Mouse (Mus musculus) kidney, adult 11 months (tissue): ENCODE measurements around the gene D630039A03Rik.

Experiments used
- DNase-seq: peaks from one replicate; pipeline ENCODE4 v3.0.0; 2022

D630039A03Rik gene

GRCm38 (mm10) chr4:57916201-57916661 lies at the start of gene D630039A03Rik:
Gene D630039A03Rik (minus strand): TSS chr4:57916297.
- peak; percentile 78 for DNase-seq

DNA sequence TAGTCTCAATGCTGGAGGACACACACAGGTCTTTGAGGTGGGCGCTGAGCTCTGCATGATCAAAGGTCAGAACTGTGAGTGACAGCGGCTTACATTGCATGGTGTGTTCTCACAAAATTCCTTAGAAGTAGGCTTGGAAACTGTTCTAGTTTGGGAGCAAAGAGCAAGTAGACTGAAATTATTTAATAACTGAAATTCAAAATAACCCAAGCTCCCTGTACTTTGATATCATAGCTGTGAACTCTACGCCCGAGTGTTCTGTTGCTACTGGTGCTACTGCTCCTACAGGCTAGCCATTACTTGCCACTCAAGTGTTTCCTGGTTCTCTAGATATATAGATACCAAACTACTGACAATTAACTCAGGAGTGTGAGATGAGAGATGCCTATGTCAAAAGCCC lies 49.4 kb upstream of the D630039A03Rik start:
- DNase-seq: no peak

- DNase-seq: no peak
These were observed 48.0 kb upstream of the D630039A03Rik start for GRCm38 (mm10) chr4:57964143-57964542.

DNA sequence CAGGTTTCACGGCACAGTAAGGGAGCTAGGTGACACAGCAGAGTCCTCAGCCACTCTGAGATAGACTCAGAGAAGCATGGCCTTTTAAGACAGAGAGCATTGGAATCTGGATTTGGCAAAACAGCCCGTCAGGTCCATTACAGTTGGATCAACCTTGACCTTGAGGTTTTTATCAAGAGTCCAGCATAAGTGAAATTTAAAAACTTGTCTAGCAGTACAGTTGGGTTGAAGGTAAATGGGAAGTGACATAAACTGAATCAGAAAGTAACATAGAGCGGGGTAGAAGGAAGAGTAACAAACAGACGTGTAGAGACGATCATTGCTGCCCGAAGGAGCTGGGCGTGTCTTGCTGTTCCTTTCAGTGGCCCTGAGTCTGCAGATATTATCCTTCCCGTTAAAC lies 43.0 kb upstream of the D630039A03Rik start:
- DNase-seq: no peak

GRCm38 (mm10) chr4:57958098-57958497 lies 42.0 kb upstream of the D630039A03Rik start:
- no peak for DNase-seq

DNA sequence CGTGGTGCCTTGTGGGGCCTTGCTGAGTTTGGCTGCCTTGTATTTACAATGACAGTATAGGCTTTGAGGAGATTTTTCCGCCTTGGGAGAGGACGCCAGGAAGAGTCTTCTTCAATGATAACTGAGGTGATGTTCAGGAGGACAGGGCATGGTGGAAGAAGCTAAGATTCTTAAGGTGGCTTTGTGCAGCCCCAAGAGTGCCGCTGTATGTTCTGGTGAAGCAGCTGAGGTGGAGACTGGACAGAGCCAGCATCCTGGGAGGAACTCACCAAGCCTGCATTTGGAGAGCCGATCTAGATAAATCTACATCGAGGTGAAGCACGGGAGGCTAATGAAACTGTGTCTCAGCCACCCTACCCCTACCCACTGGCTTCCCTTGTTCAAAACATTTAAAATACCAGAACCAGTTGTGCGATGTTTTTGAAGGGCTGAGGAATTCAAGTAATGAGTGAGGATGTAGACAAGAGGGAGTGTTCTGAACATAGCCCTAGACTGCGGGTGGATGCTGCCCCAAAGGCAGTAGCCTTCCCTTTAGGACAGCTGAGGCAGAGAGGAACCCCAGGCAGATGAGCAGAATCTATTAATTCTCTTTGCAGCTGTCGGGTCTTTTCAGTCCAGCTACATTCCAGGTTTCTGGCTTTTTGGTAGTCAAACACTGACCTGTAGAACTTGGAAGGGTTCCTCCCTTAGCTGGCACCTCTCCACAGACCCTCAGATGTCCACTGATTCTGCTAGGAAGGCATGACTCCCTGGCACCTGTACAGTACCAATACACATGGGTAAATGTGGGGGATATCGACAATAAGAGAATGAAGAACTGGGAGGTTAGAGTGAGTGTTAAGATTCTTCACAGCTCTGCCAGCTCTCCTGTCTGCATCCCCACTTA lies 41.3 kb upstream of the D630039A03Rik start:
- no peak for DNase-seq

GRCm38 (mm10) chr4:57956029-57956960 lies 40.2 kb upstream of the D630039A03Rik start, which contains the start of gene Txn1:
Gene Txn1 (minus strand): TSS chr4:57956411.
- DNase-seq: peak; percentile 98

GRCm38 (mm10) chr4:57955544-57955958 lies 39.5 kb upstream of the D630039A03Rik start:
- peak; percentile 78 for DNase-seq

- peak; percentile 19 for DNase-seq
These were observed 38.9 kb upstream of the D630039A03Rik start for GRCm38 (mm10) chr4:57954991-57955390.

DNA sequence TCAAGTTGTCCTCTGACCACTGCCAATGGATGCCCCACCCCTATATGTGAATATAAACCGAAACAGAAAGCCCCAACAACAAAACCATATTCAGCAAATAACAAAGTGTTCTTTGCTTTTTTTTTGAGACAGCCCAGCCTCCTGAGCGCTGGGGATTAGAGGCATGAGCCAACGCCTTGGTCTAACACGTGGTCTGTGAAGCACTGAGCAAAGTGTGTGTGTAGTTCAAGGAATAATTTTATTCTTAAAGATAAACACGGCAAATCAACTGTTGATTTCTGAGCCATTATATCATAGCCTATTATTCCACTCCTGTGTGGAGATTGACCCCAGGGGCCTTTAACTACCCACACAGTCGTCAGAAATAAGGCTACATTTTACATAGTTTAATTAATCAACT lies 38.5 kb upstream of the D630039A03Rik start:
- no peak for DNase-seq

DNA sequence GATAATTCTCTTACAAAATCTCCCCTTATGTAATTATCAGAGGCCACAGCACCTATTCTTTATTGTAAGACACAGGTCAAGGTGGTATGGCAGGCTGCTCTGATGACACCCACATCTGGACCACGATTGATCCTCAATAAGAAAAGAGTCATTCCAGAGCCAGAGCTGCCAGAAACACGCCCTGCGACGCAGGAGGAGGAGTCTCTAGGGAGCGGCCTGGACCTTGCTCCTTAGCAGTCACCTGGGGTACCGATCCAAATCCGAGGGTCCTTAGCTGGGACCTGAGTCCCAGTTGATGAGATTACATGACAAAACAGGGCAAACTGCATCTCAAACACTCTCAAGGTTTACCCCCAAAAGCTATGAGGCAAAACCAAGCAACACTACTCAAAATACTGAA lies 37.7 kb upstream of the D630039A03Rik start:
- DNase-seq: peak; percentile 60

GRCm38 (mm10) chr4:57952891-57953290 lies 36.8 kb upstream of the D630039A03Rik start:
- no peak for DNase-seq

GRCm38 (mm10) chr4:57952416-57952815 lies 36.3 kb upstream of the D630039A03Rik start:
- DNase-seq: peak; percentile 52

GRCm38 (mm10) chr4:57949866-57950265 lies 33.8 kb upstream of the D630039A03Rik start:
- peak; percentile 78 for DNase-seq

DNA sequence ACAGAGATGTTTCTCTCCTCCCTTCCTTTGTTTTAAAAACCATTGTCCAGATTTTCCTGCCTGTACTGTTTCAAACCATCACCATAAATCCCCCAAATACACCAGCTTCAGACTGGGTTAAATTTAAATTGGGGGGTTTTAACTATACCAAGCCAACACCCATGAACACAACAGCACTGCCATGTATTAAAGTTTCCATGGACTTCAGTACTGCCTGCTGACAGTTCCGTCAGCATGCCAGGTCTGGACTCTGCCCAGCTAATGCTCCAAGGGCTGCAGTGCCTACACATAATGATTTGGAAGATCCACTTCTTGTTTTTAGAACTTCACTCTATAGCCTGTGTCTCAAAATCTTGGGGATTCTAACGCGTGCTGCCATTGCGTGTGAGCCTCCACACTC lies 31.4 kb upstream of the D630039A03Rik start:
- DNase-seq: no peak

DNA sequence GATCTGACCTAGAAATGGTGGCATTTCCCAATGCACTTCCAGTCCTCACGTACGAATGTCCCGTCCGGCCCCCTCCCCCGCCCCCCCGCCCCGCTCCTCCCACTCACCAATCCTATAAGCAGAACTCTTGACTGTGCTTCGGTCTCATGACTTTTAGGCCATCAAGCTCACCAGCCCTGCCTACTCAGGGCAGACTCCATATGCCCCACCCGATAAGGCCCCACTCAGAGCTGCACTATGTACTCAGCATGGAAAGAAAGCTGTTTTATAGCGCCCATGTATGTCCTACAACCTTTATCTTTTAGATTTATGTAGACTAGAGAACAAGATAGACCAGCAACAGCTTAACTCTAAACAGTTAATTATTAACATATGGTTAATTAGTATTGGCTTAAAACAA lies 30.9 kb upstream of the D630039A03Rik start:
- DNase-seq: no peak

DNA sequence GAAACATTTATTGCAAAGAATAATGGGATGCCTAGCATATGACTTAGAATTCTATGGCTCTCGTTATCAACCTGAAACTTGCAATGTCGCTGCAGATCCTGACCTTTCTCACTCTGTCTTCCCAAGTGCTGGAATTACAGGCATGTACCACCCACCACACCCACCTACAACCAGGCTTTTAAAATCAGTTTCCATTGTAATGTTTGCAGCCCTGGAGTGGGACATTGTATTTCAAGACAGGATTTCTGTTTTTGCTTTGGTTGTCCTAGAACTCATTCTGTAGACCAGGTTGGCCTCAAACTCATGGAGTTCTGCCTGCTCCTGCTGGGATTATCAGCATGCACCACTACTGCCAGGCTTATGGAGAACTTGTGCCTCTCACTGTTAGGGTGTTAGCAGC lies 26.8 kb upstream of the D630039A03Rik start:
- DNase-seq: no peak

- DNase-seq: no peak
These were observed 24.5 kb upstream of the D630039A03Rik start for GRCm38 (mm10) chr4:57940631-57941030.

GRCm38 (mm10) chr4:57937292-57937691 lies 21.2 kb upstream of the D630039A03Rik start:
- no peak for DNase-seq

- DNase-seq: no peak
These were observed 18.1 kb upstream of the D630039A03Rik start for GRCm38 (mm10) chr4:57934181-57934580.

DNA sequence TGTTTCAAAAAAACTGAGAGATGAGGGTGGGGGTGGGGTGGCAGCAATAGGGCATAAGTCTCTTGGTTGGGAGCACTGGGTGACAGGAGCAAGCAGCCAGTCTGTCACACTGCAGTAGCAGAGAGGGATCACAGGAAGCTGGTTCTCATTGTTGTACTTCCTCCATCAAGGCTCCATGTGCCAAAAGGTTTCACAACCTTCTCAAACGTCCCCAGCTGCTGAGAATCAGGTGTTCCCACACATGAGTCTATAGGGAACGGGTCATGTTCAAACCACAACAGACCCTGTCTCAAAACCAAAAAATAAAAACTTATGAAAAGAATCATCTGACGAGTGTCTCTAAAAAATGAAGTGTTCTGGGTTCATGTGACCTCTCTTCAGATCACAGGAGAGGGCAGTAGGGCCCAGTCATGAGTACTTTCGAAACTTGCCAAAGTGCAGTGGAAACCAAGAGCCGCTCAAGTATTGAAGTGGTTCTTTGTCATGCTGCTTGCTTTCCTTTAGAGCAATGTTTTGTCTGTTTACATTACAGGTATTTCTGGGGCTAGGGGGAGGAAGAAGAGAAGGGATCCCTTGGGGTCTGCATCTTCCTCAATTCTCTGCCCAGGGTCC lies 14.6 kb upstream of the D630039A03Rik start:
- no peak for DNase-seq

DNA sequence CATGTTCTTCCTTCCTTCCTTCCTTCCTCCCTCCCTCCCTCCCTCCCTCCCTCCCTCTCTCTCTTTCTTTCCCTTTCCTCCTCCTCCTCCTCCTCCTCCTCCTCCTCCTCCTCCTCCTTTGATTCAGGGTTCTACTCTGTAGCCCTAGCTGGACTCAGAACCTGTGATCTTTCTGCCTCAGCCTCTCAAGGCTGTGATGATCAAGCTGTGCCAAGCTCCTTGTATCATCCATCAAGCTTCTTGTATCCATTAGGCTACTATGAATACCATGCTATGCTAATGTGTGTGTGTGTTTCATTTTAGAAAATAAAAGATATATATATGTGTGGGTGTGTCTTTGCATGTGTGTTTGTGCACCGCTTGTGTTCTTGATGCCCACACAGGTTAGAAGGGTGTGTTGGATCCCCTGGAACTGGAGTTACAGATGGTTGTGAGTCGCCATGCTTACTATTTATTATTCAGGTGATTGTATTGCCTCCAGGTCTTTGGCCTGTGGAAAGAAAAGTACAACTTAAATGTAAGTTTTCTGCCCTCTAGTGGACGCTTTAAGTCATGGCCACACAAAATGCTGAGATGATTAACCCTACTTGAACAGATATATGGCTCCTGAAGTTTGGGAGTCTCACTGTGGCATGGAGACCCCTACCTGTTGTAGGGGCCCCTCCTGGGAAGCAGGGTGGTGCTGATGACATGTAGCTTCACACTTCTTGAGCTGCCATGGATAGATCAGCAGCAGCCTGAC lies 11.5 kb upstream of the D630039A03Rik start:
- peak; percentile 35 for DNase-seq
